Mouse (Mus musculus) embryonic facial prominence, embryonic 14.5 days (tissue): ENCODE data around the gene Lin28a. TPM values are rescaled to one million over a fixed set of nuclear protein-coding genes. Genes with fewer than 3 reads are reported as not detected.

ENCODE experiments used
- ATAC-seq: fragments of 200-750 bp; cut with Nextera tagmentation; 2 replicates; pipeline ENCODE4 v1.8.0; 2017; ENCODE audit warnings: low read depth, moderate number of reproducible peaks, moderate TSS enrichment
- DNase-seq: peaks from one replicate; pipeline ENCODE4 v3.0.0-alpha.2; 2015; ENCODE audit warnings: low spot score
- H3K27ac ChIP-seq: fragments of 300-500 bp; sonication (generic); replicated peaks from 2 replicates; pipeline ENCODE4 v1.5.1; 2014; ENCODE audit warnings: low read depth, mild to moderate bottlenecking, low read length, moderate library complexity
- H3K27me3 ChIP-seq: fragments of 300-500 bp; sonication (generic); replicated peaks from 2 replicates; pipeline ENCODE4 v1.6.1; 2014; ENCODE audit warnings: low read length; ENCODE audit not compliant: control insufficient read depth, insufficient read depth
- H3K36me3 ChIP-seq: fragments of 300-500 bp; sonication (generic); 2 replicates; pipeline ENCODE4 v1.6.1; 2014; ENCODE audit warnings: low read length, mixed read lengths; ENCODE audit not compliant: control insufficient read depth, insufficient read depth
- H3K4me1 ChIP-seq: fragments of 300-500 bp; sonication (generic); 2 replicates; pipeline ENCODE4 v1.6.1; 2014; ENCODE audit warnings: antibody characterized with exemption, low read length; ENCODE audit not compliant: control insufficient read depth, insufficient read depth
- H3K4me2 ChIP-seq: fragments of 300-500 bp; sonication (generic); 2 replicates; pipeline ENCODE4 v1.6.1; 2014; ENCODE audit warnings: low read depth, mild to moderate bottlenecking, low read length, moderate library complexity, mixed read lengths
- H3K4me3 ChIP-seq: fragments of 300-500 bp; sonication (generic); 2 replicates; pipeline ENCODE4 v1.5.1; 2014; ENCODE audit warnings: low read depth, mild to moderate bottlenecking, low read length
- H3K9ac ChIP-seq: fragments of 300-500 bp; sonication (generic); 2 replicates; pipeline ENCODE4 v1.6.1; 2014; ENCODE audit warnings: low read depth, mild to moderate bottlenecking, low read length, moderate library complexity, mixed read lengths
- H3K9me3 ChIP-seq: fragments of 300-500 bp; sonication (generic); 2 replicates; pipeline ENCODE4 v1.6.1; 2016; ENCODE audit warnings: low read length; ENCODE audit not compliant: control insufficient read depth
- WGBS: fragments of 180-500 bp; shearing (Covaris S2); extraction: QIAGEN DNeasy Blood & Tissue Kit; methylation state at CpG from one replicate; pipeline ENCODE4 v1.1.7; 2014; 5-methylcytosine and 5-hydroxymethylcytosine counted together
- polyA plus RNA-seq: library from polyadenylated mRNA; unstranded; fragments of >200 nt; fragmentation: Nextera tagmentation; extraction: Ambion mirVana; gene quantifications from 2 replicates; pipeline ENCODE4 v1.2.1, GENCODE M21; 2014

Gene Lin28a
- polyA plus RNA-seq, 1 experiment from 2014 or later, result not detected

DNA sequence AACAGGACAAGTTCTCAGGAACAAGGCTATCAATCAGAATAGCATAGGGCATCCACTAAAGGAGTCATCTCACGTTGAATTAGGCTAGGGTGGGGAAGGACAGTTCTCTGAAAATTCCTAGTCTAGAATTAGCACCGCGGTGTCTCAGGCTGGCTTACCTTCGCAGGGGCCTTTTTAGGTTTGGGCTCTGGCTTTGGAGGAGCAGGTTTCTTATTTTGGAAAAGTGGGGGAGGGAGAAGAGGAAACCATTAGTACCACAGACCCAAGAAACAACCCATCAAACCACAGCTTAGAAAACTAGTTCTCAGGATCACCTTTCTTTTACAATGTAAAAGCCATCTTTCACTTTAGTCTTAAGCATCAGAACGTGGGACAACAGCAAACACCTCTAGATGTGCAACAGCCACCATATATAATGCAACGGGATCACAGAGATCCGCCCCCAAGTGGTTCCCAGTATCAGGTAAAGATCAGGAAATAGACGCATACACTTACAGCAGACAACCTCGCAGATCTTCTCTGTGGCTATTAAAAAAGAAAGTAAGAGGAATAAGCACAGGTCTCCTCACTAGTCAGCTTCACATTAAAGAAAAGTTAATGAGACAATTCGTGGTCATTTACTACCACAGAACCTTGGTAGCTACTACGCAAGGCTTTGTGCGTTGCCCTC lies 52.2 kb downstream of the Lin28a start:
- Histone ChIP-seq H3K9me3 (no peaks in the 10 kb centered on the region), H3K4me1 (peaks cover 19% of the 10 kb centered on the region), H3K9ac (peak overlapping the region; percentile 98), H3K27ac (no peak overlapping the region), H3K4me3 (peak overlapping the region; percentile 74), H3K36me3 (peaks cover 49% of the 10 kb centered on the region), H3K27me3 (no peaks in the 10 kb centered on the region), H3K4me2 (peak overlapping the region; percentile 99)
- ATAC-seq (no peak), DNase-seq (no peak)
- 42% methylated on average over 12 of the region's 12 CpGs for WGBS

- Histone ChIP-seq H3K9me3 (no peaks in the 10 kb centered on the region), H3K4me2 (no peak overlapping the region), H3K27ac (no peak overlapping the region), H3K4me1 (peaks cover 12% of the 10 kb centered on the region), H3K4me3 (no peak overlapping the region), H3K27me3 (no peaks in the 10 kb centered on the region), H3K9ac (no peak overlapping the region), H3K36me3 (peaks cover 40% of the 10 kb centered on the region)
- WGBS, result 85% methylated on average over 7 of the region's 7 CpGs
- DNase-seq, result no peak
- ATAC-seq, result no peak
Measured at GRCm38 (mm10) chr4:133962566-133962965, 56.1 kb downstream of the Lin28a start.

- no peaks in the 10 kb centered on the region for H3K4me1 ChIP-seq
- no peak overlapping the region for H3K4me2 ChIP-seq
- H3K27me3 ChIP-seq, result no peaks in the 10 kb centered on the region
- H3K36me3 ChIP-seq, result peaks cover 15% of the 10 kb centered on the region
- H3K9me3 ChIP-seq, result no peaks in the 10 kb centered on the region
- ATAC-seq, result no peak
- no peak overlapping the region for H3K9ac ChIP-seq
- 93% methylated on average over 1 of the region's 1 CpGs for WGBS
- H3K4me3 ChIP-seq, result no peak overlapping the region
- no peak overlapping the region for H3K27ac ChIP-seq
- no peak for DNase-seq
Measured at GRCm38 (mm10) chr4:133958884-133959283, 59.8 kb downstream of the Lin28a start.

GRCm38 (mm10) chr4:133956358-133956757 lies 62.3 kb downstream of the Lin28a start:
- no peaks in the 10 kb centered on the region for H3K4me1 ChIP-seq
- H3K9me3 ChIP-seq, result no peaks in the 10 kb centered on the region
- H3K9ac ChIP-seq, result no peak overlapping the region
- H3K27me3 ChIP-seq, result no peaks in the 10 kb centered on the region
- H3K4me3 ChIP-seq, result no peak overlapping the region
- H3K4me2 ChIP-seq, result no peak overlapping the region
- no peak for ATAC-seq
- H3K27ac ChIP-seq, result no peak overlapping the region
- no peak for DNase-seq
- no peaks in the 10 kb centered on the region for H3K36me3 ChIP-seq
- 83% methylated on average over 4 of the region's 4 CpGs for WGBS

Other genes starting within 250 kb of the Lin28a start
- 27.3 and 29.9 TPM in 2 replicates for gene Rps6ka1, start 131.0 kb downstream of the Lin28a start, polyA plus RNA-seq
- 2,056 and 2,380 TPM in 2 replicates for gene Hmgn2, start 50.2 kb downstream of the Lin28a start, polyA plus RNA-seq
- gene Dhdds, start 17.9 kb downstream of the Lin28a start, polyA plus RNA-seq, result 42.3 and 48.9 TPM in 2 replicates
- gene Zfp683, start 35.0 kb upstream of the Lin28a start, polyA plus RNA-seq, result not detected in 2 replicates
- 5.6 and 6.5 TPM in 2 replicates for gene Crybg2, start 42.0 kb upstream of the Lin28a start, polyA plus RNA-seq
- gene Cd52, start 76.2 kb upstream of the Lin28a start, polyA plus RNA-seq, result 15.6 and 19.3 TPM in 2 replicates
- 9.7 and 10.2 TPM in 2 replicates for gene Ubxn11, start 83.7 kb upstream of the Lin28a start, polyA plus RNA-seq
- gene Sh3bgrl3, start 109.9 kb upstream of the Lin28a start, polyA plus RNA-seq, result 445 and 477 TPM in 2 replicates
- 40.2 and 46.2 TPM in 2 replicates for gene Cep85, start 168.3 kb upstream of the Lin28a start, polyA plus RNA-seq
- 0.35 TPM in 1 of 2 replicates, not detected in the other for gene Gm7534, start 184.2 kb upstream of the Lin28a start, polyA plus RNA-seq
- not detected in 2 replicates for gene Catsper4, start 208.5 kb upstream of the Lin28a start, polyA plus RNA-seq
- gene Cnksr1, start 219.6 kb upstream of the Lin28a start, polyA plus RNA-seq, result 2.4 and 2.6 TPM in 2 replicates
- gene E130218I03Rik, start 224.8 kb upstream of the Lin28a start, polyA plus RNA-seq, result 0.29 and 0.67 TPM in 2 replicates
- 13.7 and 15.7 TPM in 2 replicates for gene Zfp593, start 226.8 kb upstream of the Lin28a start, polyA plus RNA-seq
- 0.28 TPM in 1 of 2 replicates, not detected in the other for gene Gm30191, start 228.1 kb upstream of the Lin28a start, polyA plus RNA-seq
- gene Grrp1, start 235.3 kb upstream of the Lin28a start, polyA plus RNA-seq, result 6.8 and 7.4 TPM in 2 replicates